In genomic region chr1:43178378-43178777, GRCm38 (mm10) we compare ENCODE assay signal across 26 mouse cellular contexts. TPM values are rescaled to one million over a fixed set of nuclear protein-coding genes. Genes with fewer than 3 reads are reported as not detected.
DNase-seq lines count a peak whose midpoint lies in the region; ATAC-seq lines count a peak whose summit lies in the region.
"Had no signal": no experiment of that assay in that cellular context is flagged by ENCODE, and none has a peak within 500 bp of the region (broad histone marks: within the 10 kb centered on the region; RNA-seq: fewer than 3 reads in every experiment).

No protein-coding gene starts in this region.

- H3K4me3 ChIP-seq in heart, embryonic 16.5 days (ENCODE audit: low read length), result no peak overlapping the region
- H3K4me3 ChIP-seq in forebrain, embryonic 10.5 days, result no peak overlapping the region
- H3K4me3 ChIP-seq: embryonic facial prominence, embryonic 12.5 days; heart, embryonic 10.5 days; limb, embryonic 13.5 days; liver, embryonic 15.5 days; midbrain, embryonic 13.5 days; myocyte; neural tube, embryonic 15.5 days; stomach, embryonic 15.5 days had no signal

- H3K27ac ChIP-seq in heart, embryonic 16.5 days (ENCODE audit: low read length), result no peak overlapping the region; the same call in 1 of the 2 replicates
- no peak overlapping the region for H3K27ac ChIP-seq in forebrain, embryonic 10.5 days
- H3K27ac ChIP-seq: embryonic facial prominence, embryonic 12.5 days; heart, embryonic 10.5 days; hindbrain, postnatal 0 days; limb, embryonic 13.5 days; liver, embryonic 15.5 days; macrophage; midbrain, embryonic 13.5 days; neural tube, embryonic 15.5 days; stomach, embryonic 15.5 days had no signal

- H3K9me3 ChIP-seq in heart, embryonic 16.5 days (replicated peaks; ENCODE audit: control insufficient read depth, low read length), result no peaks in the 10 kb centered on the region
- no peaks in the 10 kb centered on the region for H3K9me3 ChIP-seq in forebrain, embryonic 10.5 days
- H3K9me3 ChIP-seq: embryonic facial prominence, embryonic 12.5 days; heart, embryonic 10.5 days; limb, embryonic 13.5 days; liver, embryonic 15.5 days; midbrain, embryonic 13.5 days; neural tube, embryonic 15.5 days; stomach, embryonic 15.5 days had no signal

- H3K36me3 ChIP-seq in heart, embryonic 16.5 days (ENCODE audit: control insufficient read depth, insufficient read depth), result peaks cover 5% of the 10 kb centered on the region
- no peaks in the 10 kb centered on the region for H3K36me3 ChIP-seq in forebrain, embryonic 10.5 days (replicated peaks)
- H3K36me3 ChIP-seq: embryonic facial prominence, embryonic 12.5 days; heart, embryonic 10.5 days; limb, embryonic 13.5 days; liver, embryonic 15.5 days; midbrain, embryonic 13.5 days; neural tube, embryonic 15.5 days; stomach, embryonic 15.5 days had no signal

- H3K9ac ChIP-seq in heart, embryonic 16.5 days (ENCODE audit: low read length), result no peak overlapping the region
- H3K9ac ChIP-seq: embryonic facial prominence, embryonic 12.5 days; forebrain, postnatal 0 days; limb, embryonic 13.5 days; liver, embryonic 15.5 days; midbrain, embryonic 13.5 days; neural tube, embryonic 15.5 days; stomach, embryonic 15.5 days had no signal

- no peak for DNase-seq in heart, postnatal 4 days
- peak; percentile 23 to 47 for DNase-seq in left cerebral cortex, adult 18-20 months (ENCODE audit: low spot score in 2 of 2)
- no peak for DNase-seq in left cerebral cortex, postnatal 10 days (ENCODE audit: extremely low spot score in 1 of 2, low spot score in 2 of 2)
- peak; percentile 39 to 53 for DNase-seq in right cerebral cortex, adult 2 months (ENCODE audit: low spot score in 2 of 2)
- DNase-seq in right cerebral cortex, postnatal 14 days, result no peak
- DNase-seq in mesoderm, embryonic 11.5 days (ENCODE audit: low read depth, low spot score), result peak; percentile 11
- no peak for DNase-seq in forebrain, embryonic 10.5 days (ENCODE audit: extremely low spot score, low spot score)
- DNase-seq: adrenal gland, postnatal 25 days; B cell, adult 2 months; cerebellum, adult 2 months; forebrain, postnatal 0 days; gastrocnemius, postnatal 14 days; kidney, postnatal 25 days; spleen, adult 18-20 months had no signal

- ATAC-seq in heart, embryonic 16.5 days (replicated peaks; ENCODE audit: extremely low read depth, insufficient read depth, low FRiP score), result no peak
- ATAC-seq: forebrain, postnatal 0 days; hindbrain, postnatal 0 days; midbrain, embryonic 13.5 days had no signal

- H3K4me2 ChIP-seq in heart, embryonic 16.5 days (ENCODE audit: low read depth, low read length), result 0 out of 2 replicates have a peak overlapping the region, but pooled peaks have one; percentile 15
- H3K4me2 ChIP-seq: embryonic facial prominence, embryonic 12.5 days; limb, embryonic 13.5 days; liver, embryonic 15.5 days; midbrain, embryonic 13.5 days; neural tube, embryonic 15.5 days; stomach, embryonic 15.5 days had no signal

- intact Hi-C loops in left cerebral cortex, postnatal 10 days (cut with DNase I), result no loop called here

- 59% methylated on average over 6 of the region's 6 CpGs for WGBS in heart, embryonic 16.5 days
- 83% methylated on average over 6 of the region's 6 CpGs for WGBS in forebrain, embryonic 10.5 days

- no peaks in the 10 kb centered on the region for H3K27me3 ChIP-seq in heart, embryonic 16.5 days (ENCODE audit: control insufficient read depth, insufficient read depth, low read length)
- no peaks in the 10 kb centered on the region for H3K27me3 ChIP-seq in forebrain, embryonic 10.5 days (ENCODE audit: poor library complexity, severe bottlenecking)
- H3K27me3 ChIP-seq: embryonic facial prominence, embryonic 12.5 days; limb, embryonic 13.5 days; liver, embryonic 15.5 days; midbrain, embryonic 13.5 days; neural tube, embryonic 15.5 days; stomach, embryonic 15.5 days had no signal

- H3K4me1 ChIP-seq in heart, embryonic 16.5 days (ENCODE audit: control insufficient read depth, insufficient read depth, low read length), result peaks cover 42% of the 10 kb centered on the region
- no peaks in the 10 kb centered on the region for H3K4me1 ChIP-seq in forebrain, embryonic 10.5 days
- H3K4me1 ChIP-seq: embryonic facial prominence, embryonic 12.5 days; limb, embryonic 13.5 days; liver, embryonic 15.5 days; midbrain, embryonic 13.5 days; neural tube, embryonic 15.5 days had no signal

RNA-seq across cellular contexts. Expression of gene Fhl2, which starts 18.4 kb away (rescaled TPM):
- polyA plus RNA-seq in heart, embryonic 16.5 days (2015; fragmentation: Nextera tagmentation; extraction: Ambion mirVana), result 426 and 443 TPM in 2 replicates
- 1,000 to 10,000 TPM; 1,103 to 1,257 TPM for total RNA-seq in heart, postnatal 4 days (2021)
- total RNA-seq in left cerebral cortex, adult 18-20 months (2021), result 10 to 100 TPM; 48.9 to 55.4 TPM
- total RNA-seq in left cerebral cortex, postnatal 10 days (2021), result 10 to 100 TPM; 35.5 to 38.3 TPM
- 4.6 and 4.7 TPM in 2 replicates for polyA plus RNA-seq in forebrain, embryonic 10.5 days (2016; fragmentation: Nextera tagmentation; extraction: Ambion mirVana)
- total RNA-seq: hematopoietic stem cell, adult 5-6 weeks had no signal
- polyA plus RNA-seq: macrophage had no signal

Comparison
In these comparisons a context has a peak if more than half of its experiments do, and no peak if none do; other contexts are left out.
1. DNase-seq: peak in left cerebral cortex, adult 18-20 months (2 of 2), right cerebral cortex, adult 2 months (2 of 2) and mesoderm, embryonic 11.5 days (single experiment); none in heart, postnatal 4 days (single experiment), left cerebral cortex, postnatal 10 days (0 of 2), right cerebral cortex, postnatal 14 days (single experiment) and forebrain, embryonic 10.5 days (single experiment).
2. RNA of gene Fhl2, which starts 18.4 kb away (total RNA-seq): 1,103 to 1,257 TPM in heart, postnatal 4 days; 48.9 to 55.4 TPM in left cerebral cortex, adult 18-20 months and 35.5 to 38.3 TPM in left cerebral cortex, postnatal 10 days; every median in the first group is over 10 times any median in the second.